Mouse (Mus musculus): ENCODE results near the gene Sell. TPM values are rescaled to one million over a fixed set of nuclear protein-coding genes. Genes with fewer than 3 reads are reported as not detected.

Sell gene
- polyA plus RNA-seq, 1 experiment from 2014 or later, result 0.93 TPM

DNA sequence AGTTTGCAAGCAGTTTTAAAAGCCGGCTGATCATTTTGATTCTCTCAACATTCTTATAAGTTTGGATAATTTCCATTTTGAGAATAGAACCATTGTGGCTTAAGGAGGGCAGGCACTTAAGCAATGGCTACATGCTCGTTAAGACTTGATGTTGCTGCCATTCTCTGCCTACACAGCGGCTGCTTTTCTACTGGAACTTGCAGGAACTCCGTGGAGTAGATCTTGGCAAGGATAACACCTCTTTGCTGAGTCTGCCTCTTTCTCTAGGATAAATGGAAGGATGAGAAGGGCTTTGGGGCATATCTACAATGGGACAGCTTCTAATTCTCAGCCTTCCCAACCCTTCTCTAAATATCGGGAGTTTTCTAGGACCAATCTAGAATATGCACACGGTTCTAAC, 53.9 kb downstream of the Sell start:
- no peaks in the 10 kb centered on the region for H3K4me1 ChIP-seq (ENCODE audit: control insufficient read depth, insufficient read depth, low read length)
- no peak overlapping the region for H3K27ac ChIP-seq (ENCODE audit: low read length)
- H3K4me3 ChIP-seq (ENCODE audit: low read length), result no peak overlapping the region
- no peak overlapping the region for H3K4me2 ChIP-seq (ENCODE audit: low read depth, low read length)
- no peak overlapping the region for H3K9ac ChIP-seq (ENCODE audit: low read depth, low read length)
- 81% methylated on average over 6 of the region's 6 CpGs for WGBS
- H3K36me3 ChIP-seq (ENCODE audit: control insufficient read depth, insufficient read depth, low read length), result no peaks in the 10 kb centered on the region
- H3K27me3 ChIP-seq (replicated peaks; ENCODE audit: control insufficient read depth, insufficient read depth, low read length), result no peaks in the 10 kb centered on the region
- no peak for ATAC-seq
- no peaks in the 10 kb centered on the region for H3K9me3 ChIP-seq (ENCODE audit: control insufficient read depth, low read length)

DNA sequence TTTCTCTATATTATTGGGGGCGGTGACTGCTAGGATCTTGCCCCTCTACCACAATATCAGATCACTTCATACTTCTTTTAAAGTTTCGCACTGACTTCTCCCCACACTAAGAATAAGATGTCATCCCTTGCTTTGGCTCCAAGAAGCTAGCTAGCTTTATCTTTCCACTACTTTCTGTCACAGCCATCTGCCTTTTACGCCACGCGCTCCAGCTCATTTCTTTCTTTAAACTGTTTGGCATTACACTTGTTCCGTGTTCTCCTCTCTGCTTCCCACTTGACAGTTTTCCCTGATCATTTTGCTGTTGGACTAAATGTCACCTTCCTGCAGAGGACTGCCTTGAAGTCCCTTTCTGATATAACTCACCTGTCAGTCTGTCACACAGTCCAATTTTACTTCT, 56.1 kb downstream of the Sell start:
- H3K9me3 ChIP-seq (ENCODE audit: control insufficient read depth, low read length), result no peaks in the 10 kb centered on the region
- 92% methylated on average over 6 of the region's 6 CpGs for WGBS
- H3K4me1 ChIP-seq (ENCODE audit: control insufficient read depth, insufficient read depth, low read length), result no peaks in the 10 kb centered on the region
- H3K27ac ChIP-seq (ENCODE audit: low read length), result no peak overlapping the region
- no peaks in the 10 kb centered on the region for H3K36me3 ChIP-seq (ENCODE audit: control insufficient read depth, insufficient read depth, low read length)
- no peak overlapping the region for H3K4me2 ChIP-seq (ENCODE audit: low read depth, low read length)
- H3K4me3 ChIP-seq (ENCODE audit: low read length), result no peak overlapping the region
- H3K9ac ChIP-seq (ENCODE audit: low read depth, low read length), result no peak overlapping the region
- no peaks in the 10 kb centered on the region for H3K27me3 ChIP-seq (replicated peaks; ENCODE audit: control insufficient read depth, insufficient read depth, low read length)
- no peak for ATAC-seq

DNA sequence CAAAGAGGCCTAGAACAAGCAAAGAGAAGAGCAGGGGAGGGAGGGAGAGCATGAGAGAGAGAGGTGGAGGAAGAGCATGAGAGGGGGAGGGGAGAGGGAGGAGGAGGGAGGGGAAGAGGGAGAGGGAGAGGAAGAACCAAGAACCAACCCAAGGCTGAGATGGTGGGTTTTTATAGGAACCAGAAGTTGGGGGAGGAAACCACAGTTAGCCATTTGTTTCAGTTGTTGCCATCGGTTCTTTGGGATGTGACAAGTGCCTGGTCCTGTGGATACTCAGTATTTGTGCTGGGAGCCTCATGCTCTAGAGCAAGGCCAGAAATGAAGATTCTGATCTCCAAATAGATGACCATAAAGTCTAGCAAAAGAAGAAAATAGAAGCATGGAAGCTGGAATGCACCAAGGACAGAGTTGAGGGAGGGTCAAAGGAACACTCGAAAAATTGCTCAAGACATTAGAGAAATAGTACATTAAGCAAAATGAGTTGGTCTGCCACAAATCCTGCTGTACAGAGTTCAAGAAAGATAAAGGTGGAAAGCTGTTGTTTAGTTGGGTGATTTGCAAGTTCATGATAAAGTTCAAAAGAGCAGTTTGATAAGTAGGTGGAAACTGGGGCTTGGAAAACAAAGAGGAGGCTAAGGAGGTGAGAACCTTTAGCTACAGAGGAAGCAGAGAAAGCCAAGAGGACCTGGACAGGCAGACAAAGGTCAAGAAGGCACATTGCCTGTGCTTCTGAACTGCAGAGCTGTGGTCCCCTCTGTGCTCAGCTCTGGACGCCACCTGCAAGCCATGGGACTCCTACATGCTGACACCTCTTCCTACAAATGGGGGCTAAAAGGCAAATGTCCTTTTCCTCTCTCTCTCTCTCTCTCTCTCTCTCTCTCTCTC, 58.4 kb downstream of the Sell start:
- Histone ChIP-seq H3K4me2 (ENCODE audit: low read depth, low read length) (no peak overlapping the region), H3K27ac (ENCODE audit: low read length) (no peak overlapping the region; the same call in 1 of the 2 replicates), H3K9me3 (ENCODE audit: control insufficient read depth, low read length) (no peaks in the 10 kb centered on the region), H3K27me3 (replicated peaks; ENCODE audit: control insufficient read depth, insufficient read depth, low read length) (no peaks in the 10 kb centered on the region), H3K4me3 (ENCODE audit: low read length) (no peak overlapping the region), H3K36me3 (ENCODE audit: control insufficient read depth, insufficient read depth, low read length) (no peaks in the 10 kb centered on the region), H3K4me1 (ENCODE audit: control insufficient read depth, insufficient read depth, low read length) (no peaks in the 10 kb centered on the region), H3K9ac (ENCODE audit: low read depth, low read length) (no peak overlapping the region)
- 61% methylated on average over 3 of the region's 3 CpGs for WGBS
- ATAC-seq, result peak; percentile 79

- no peaks in the 10 kb centered on the region for H3K9me3 ChIP-seq (ENCODE audit: control insufficient read depth, low read length)
- H3K4me1 ChIP-seq (ENCODE audit: control insufficient read depth, insufficient read depth, low read length), result no peaks in the 10 kb centered on the region
- WGBS, result 76% methylated on average over 3 of the region's 3 CpGs
- no peak overlapping the region for H3K27ac ChIP-seq (ENCODE audit: low read length)
- no peaks in the 10 kb centered on the region for H3K36me3 ChIP-seq (ENCODE audit: control insufficient read depth, insufficient read depth, low read length)
- no peaks in the 10 kb centered on the region for H3K27me3 ChIP-seq (replicated peaks; ENCODE audit: control insufficient read depth, insufficient read depth, low read length)
- no peak overlapping the region for H3K4me3 ChIP-seq (ENCODE audit: low read length)
- ATAC-seq, result peak; percentile 21; the same call in 1 of the 2 replicates
- no peak overlapping the region for H3K4me2 ChIP-seq (ENCODE audit: low read depth, low read length)
- no peak overlapping the region for H3K9ac ChIP-seq (ENCODE audit: low read depth, low read length)
Measured at GRCm38 (mm10) chr1:164120777-164121158, 59.0 kb downstream of the Sell start.

DNA sequence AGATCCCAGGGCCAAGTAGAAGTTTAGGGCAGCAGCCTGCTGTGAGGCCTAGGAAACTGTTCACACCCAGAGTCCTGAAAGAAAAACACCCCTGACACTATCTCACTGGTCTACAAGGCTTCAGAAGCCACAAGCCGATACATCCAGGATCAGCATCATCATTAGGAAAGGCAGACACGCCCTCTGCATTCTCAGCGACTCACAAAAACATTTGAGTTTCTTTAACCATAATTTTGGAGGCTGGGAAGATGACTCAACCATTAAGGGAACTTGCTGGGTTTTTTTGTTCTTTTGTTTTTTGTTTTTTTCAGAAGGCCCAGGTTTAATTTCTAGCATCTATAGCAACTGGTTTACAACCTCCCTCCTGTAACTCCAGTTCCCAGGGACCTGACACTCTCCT, 62.1 kb downstream of the Sell start:
- Histone ChIP-seq H3K4me1 (ENCODE audit: control insufficient read depth, insufficient read depth, low read length) (no peaks in the 10 kb centered on the region), H3K9me3 (ENCODE audit: control insufficient read depth, low read length) (no peaks in the 10 kb centered on the region), H3K27me3 (replicated peaks; ENCODE audit: control insufficient read depth, insufficient read depth, low read length) (no peaks in the 10 kb centered on the region), H3K9ac (ENCODE audit: low read depth, low read length) (no peak overlapping the region), H3K4me2 (ENCODE audit: low read depth, low read length) (no peak overlapping the region), H3K27ac (ENCODE audit: low read length) (no peak overlapping the region), H3K36me3 (ENCODE audit: control insufficient read depth, insufficient read depth, low read length) (no peaks in the 10 kb centered on the region), H3K4me3 (ENCODE audit: low read length) (no peak overlapping the region)
- no peak for ATAC-seq
- 65% methylated on average over 3 of the region's 3 CpGs for WGBS

DNA sequence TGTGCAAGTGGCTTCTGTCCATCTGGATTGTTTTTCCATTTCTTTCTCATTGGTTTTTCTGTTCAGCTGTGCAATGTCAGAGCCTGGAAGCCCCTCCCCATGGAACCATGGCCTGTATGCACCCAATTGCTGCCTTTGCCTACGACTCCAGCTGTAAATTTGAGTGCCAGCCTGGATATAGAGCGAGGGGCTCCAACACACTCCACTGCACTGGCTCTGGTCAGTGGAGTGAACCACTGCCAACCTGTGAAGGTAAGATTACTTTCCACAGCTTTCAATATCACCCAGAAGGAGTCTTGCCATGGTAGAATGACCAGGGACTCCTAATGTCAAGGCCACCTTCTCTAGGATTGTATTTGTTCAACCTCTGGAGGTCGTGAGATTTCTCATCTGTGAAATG, 68.2 kb downstream of the Sell start:
- Histone ChIP-seq H3K27me3 (replicated peaks; ENCODE audit: control insufficient read depth, insufficient read depth, low read length) (no peaks in the 10 kb centered on the region), H3K27ac (ENCODE audit: low read length) (no peak overlapping the region), H3K9ac (ENCODE audit: low read depth, low read length) (no peak overlapping the region), H3K4me2 (ENCODE audit: low read depth, low read length) (no peak overlapping the region), H3K36me3 (ENCODE audit: control insufficient read depth, insufficient read depth, low read length) (no peaks in the 10 kb centered on the region), H3K4me1 (ENCODE audit: control insufficient read depth, insufficient read depth, low read length) (no peaks in the 10 kb centered on the region), H3K4me3 (ENCODE audit: low read length) (no peak overlapping the region), H3K9me3 (ENCODE audit: control insufficient read depth, low read length) (no peaks in the 10 kb centered on the region)
- 66% methylated on average over 3 of the region's 3 CpGs for WGBS
- ATAC-seq, result no peak

DNA sequence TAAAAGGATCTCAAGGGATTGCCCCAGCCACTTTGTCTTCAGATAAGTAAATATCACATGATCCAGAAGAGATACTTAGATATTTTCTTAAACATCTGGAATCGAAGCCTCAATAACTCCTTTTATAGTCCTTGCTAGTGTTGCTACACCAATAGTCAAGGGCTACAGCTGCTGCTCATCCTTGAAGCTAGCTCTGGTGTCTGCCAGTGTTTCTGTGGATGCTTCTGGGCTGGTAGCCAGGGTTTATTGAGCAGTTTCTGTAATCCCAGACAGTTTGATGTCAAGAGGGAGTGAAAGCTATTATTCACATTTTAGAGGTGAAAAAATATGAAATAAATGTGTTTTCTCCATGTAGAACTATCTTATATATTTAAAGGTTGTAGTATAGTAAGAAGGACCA, 70.8 kb downstream of the Sell start:
- WGBS, result 60% methylated on average over 1 of the region's 1 CpGs
- H3K9ac ChIP-seq (ENCODE audit: low read depth, low read length), result no peak overlapping the region
- no peak overlapping the region for H3K27ac ChIP-seq (ENCODE audit: low read length)
- no peaks in the 10 kb centered on the region for H3K9me3 ChIP-seq (ENCODE audit: control insufficient read depth, low read length)
- H3K4me2 ChIP-seq (ENCODE audit: low read depth, low read length), result no peak overlapping the region
- no peaks in the 10 kb centered on the region for H3K27me3 ChIP-seq (replicated peaks; ENCODE audit: control insufficient read depth, insufficient read depth, low read length)
- no peaks in the 10 kb centered on the region for H3K4me1 ChIP-seq (ENCODE audit: control insufficient read depth, insufficient read depth, low read length)
- no peak; the same call in 1 of the 2 replicates for ATAC-seq
- no peak overlapping the region for H3K4me3 ChIP-seq (ENCODE audit: low read length)
- H3K36me3 ChIP-seq (ENCODE audit: control insufficient read depth, insufficient read depth, low read length), result no peaks in the 10 kb centered on the region

Other genes starting within 250 kb of the Sell start
- 12.9 and 14.2 TPM in 2 replicates for gene Scyl3, start 132.9 kb upstream of the Sell start, polyA plus RNA-seq (2015; fragmentation: Nextera tagmentation; extraction: Ambion mirVana)
- gene BC055324, start 67.2 kb upstream of the Sell start, polyA plus RNA-seq (2015; fragmentation: Nextera tagmentation; extraction: Ambion mirVana), result 12.6 and 13.9 TPM in 2 replicates
- gene Mettl18, start 67.1 kb upstream of the Sell start, polyA plus RNA-seq (2015; fragmentation: Nextera tagmentation; extraction: Ambion mirVana), result 8.5 and 9.1 TPM in 2 replicates
- gene Sele, start 13.7 kb upstream of the Sell start, polyA plus RNA-seq (2015; fragmentation: Nextera tagmentation; extraction: Ambion mirVana), result 0.05 and 0.06 TPM in 2 replicates
- gene Selp, start 53.3 kb downstream of the Sell start, polyA plus RNA-seq (2015; fragmentation: Nextera tagmentation; extraction: Ambion mirVana), result 0.10 and 0.13 TPM in 2 replicates
- gene F5, start 89.9 kb downstream of the Sell start, polyA plus RNA-seq (2015; fragmentation: Nextera tagmentation; extraction: Ambion mirVana), result 0.32 and 0.36 TPM in 2 replicates
- gene Slc19a2, start 187.1 kb downstream of the Sell start, polyA plus RNA-seq (2015; fragmentation: Nextera tagmentation; extraction: Ambion mirVana), result 10.9 and 11.3 TPM in 2 replicates
- gene Ccdc181, start 213.6 kb downstream of the Sell start, polyA plus RNA-seq (2015; fragmentation: Nextera tagmentation; extraction: Ambion mirVana), result 8.1 and 8.6 TPM in 2 replicates
- gene Nme7, start 242.1 kb downstream of the Sell start, polyA plus RNA-seq (2015; fragmentation: Nextera tagmentation; extraction: Ambion mirVana), result 30.8 and 31.8 TPM in 2 replicates
- gene Blzf1, start 245.5 kb downstream of the Sell start, polyA plus RNA-seq (2015; fragmentation: Nextera tagmentation; extraction: Ambion mirVana), result 24.9 and 26.8 TPM in 2 replicates

Measured in intestine, embryonic 16.5 days (tissue).